Mouse (Mus musculus) olfactory bulb, adult 2 months (tissue): ENCODE results near the gene Hmgn1.

Source experiments
- CTCF ChIP-seq: fragments of 200-500 bp; IDR thresholded peaks from 2 replicates; pipeline ENCODE4 v1.5.1; 2012; ENCODE audit warnings: low read depth, mild to moderate bottlenecking, low read length, moderate library complexity; ENCODE audit not compliant: insufficient read depth
- POLR2A ChIP-seq: fragments of 200-500 bp; IDR thresholded peaks from 2 replicates; pipeline ENCODE4 v1.6.1; 2012; ENCODE audit warnings: mild to moderate bottlenecking, low read depth, low read length, moderate library complexity; ENCODE audit not compliant: insufficient read depth

GRCm38 (mm10) chr16:96095966-96096365 lies 31.6 kb downstream of the Hmgn1 start:
- TF ChIP-seq POLR2A: no peak
- no peak for TF ChIP-seq CTCF
